Mouse (Mus musculus): Measurements from ENCODE around the gene Wdr83os. TPM values are rescaled to one million over a fixed set of nuclear protein-coding genes. Genes with fewer than 3 reads are reported as not detected.

Gene Wdr83os
- total and polyA plus RNA-seq, 3 experiments: 40.9 to 103 (median 43.5) TPM

GRCm38 (mm10) chr8:85083108-85083813, 2.7 kb downstream of the Wdr83os start, which contains the start of gene Man2b1:
Man2b1 (plus strand) TSS chr8:85083270.
- Histone ChIP-seq H3K4me2 (ENCODE audit: insufficient read depth, low read depth, poor library complexity, severe bottlenecking) (peak within 1 kb of the TSS; percentile 89), H3K9ac (ENCODE audit: insufficient read depth, low read depth) (peak within 1 kb of the TSS; percentile 79), H3K79me2 (replicated peaks; ENCODE audit: control insufficient read depth, extremely low read depth, insufficient read depth, poor library complexity, severe bottlenecking) (peaks cover 16% of the 10 kb centered on the region), H3K27ac (ENCODE audit: insufficient read depth, low read depth) (no peak within 1 kb of the TSS), H3K9me3 (replicated peaks; ENCODE audit: low read length) (no peaks in the 10 kb centered on the region), H3K36me3 (replicated peaks in 1 of 2; ENCODE audit: control insufficient read depth in 1 of 2, insufficient read depth in 1 of 2, low read length in 1 of 2) (peaks cover 35 to 48% of the 10 kb centered on the region in 2 experiments), H3K4me1 (ENCODE audit: control insufficient read depth in 1 of 2, insufficient read depth in 2 of 2) (peaks cover 7 to 39% of the 10 kb centered on the region in 2 experiments; a peak in 3 of 4 replicates), H3K27me3 (replicated peaks) (no peaks in the 10 kb centered on the region), H3K4me3 (replicated peaks in 1 of 3; ENCODE audit: low read depth in 2 of 3, low read length in 2 of 3, poor library complexity in 1 of 3) (peak within 1 kb of the TSS; percentile 78 to 86 (median 79))
- dilution Hi-C loops (cut with MboI; ENCODE audit: extremely low pct_ligation_motif_present, extremely low pct_unique_long_range_greater_than_20kb, low sequenced_read_pairs): no loop called here
- TF ChIP-seq ZKSCAN1 (IDR thresholded peaks at IDR 0.05; ENCODE audit: borderline replicate concordance, low read depth, low read length) (no peak), MAZ (IDR thresholded peaks at IDR 0.05; ENCODE audit: low read depth, low read length) (no peak), ZNF384 (IDR thresholded peaks at IDR 0.05; ENCODE audit: low read depth, low read length) (no peak), MEF2A (IDR thresholded peaks at IDR 0.05; ENCODE audit: borderline replicate concordance, low read depth, low read length) (peak; percentile 44; the same call in 1 of the 2 replicates), MYC (IDR thresholded peaks at IDR 0.05; ENCODE audit: low read depth, low read length) (peak; percentile 12; the same call in 1 of the 2 replicates), IRF4 (IDR thresholded peaks at IDR 0.05; ENCODE audit: low read depth, low read length) (0 out of 2 replicates have a peak, but pooled peaks have one; percentile 23), CTCF (conservative IDR thresholded peaks at IDR 0.05 in 1 of 2, IDR thresholded peaks at IDR 0.05 in 1 of 2; ENCODE audit: low read depth in 2 of 2, low read length in 2 of 2) (no peak), EP300 (IDR thresholded peaks at IDR 0.05; ENCODE audit: low read length) (no peak), USF1 (IDR thresholded peaks at IDR 0.05; ENCODE audit: low read depth, low read length) (peak; percentile 30; the same call in 1 of the 2 replicates), HCFC1 (IDR thresholded peaks at IDR 0.05; ENCODE audit: low read depth, low read length) (peak; percentile 71), UBTF (IDR thresholded peaks at IDR 0.05; ENCODE audit: low read depth, low read length) (no peak), JUND (conservative IDR thresholded peaks at IDR 0.05; ENCODE audit: low read depth, low read length) (no peak), CHD1 (IDR thresholded peaks at IDR 0.05; ENCODE audit: low read depth, low read length) (no peak), CHD2 (IDR thresholded peaks at IDR 0.05; ENCODE audit: low read length) (peak; percentile 49), MXI1 (IDR thresholded peaks at IDR 0.05; ENCODE audit: low read depth, low read length) (peak; percentile 79), ELF1 (IDR thresholded peaks at IDR 0.05; ENCODE audit: low read depth, low read length) (peak; percentile 76), KAT2A (IDR thresholded peaks at IDR 0.05; ENCODE audit: insufficient replicate concordance, low read length) (no peak), MAFK (IDR thresholded peaks at IDR 0.05; ENCODE audit: insufficient replicate concordance, low read length) (no peak), RAD21 (IDR thresholded peaks at IDR 0.05; ENCODE audit: low read depth, low read length) (no peak), BHLHE40 (IDR thresholded peaks at IDR 0.05; ENCODE audit: low read depth, low read length) (peak; percentile 90), GABPA (IDR thresholded peaks at IDR 0.05; ENCODE audit: insufficient replicate concordance, low read depth, low read length) (no peak), TCF12 (IDR thresholded peaks at IDR 0.05; ENCODE audit: low read depth, low read length) (peak; percentile 47; the same call in 1 of the 2 replicates), JUN (IDR thresholded peaks at IDR 0.05; ENCODE audit: insufficient read depth, low read depth, low read length) (no peak), TBP (conservative IDR thresholded peaks at IDR 0.05; ENCODE audit: low read depth, low read length) (0 out of 2 replicates have a peak, but pooled peaks have one; percentile 61), ETS1 (conservative IDR thresholded peaks at IDR 0.05; ENCODE audit: low read depth, low read length) (no peak), PAX5 (IDR thresholded peaks at IDR 0.05; ENCODE audit: low read length) (no peak), E2F4 (IDR thresholded peaks at IDR 0.05; ENCODE audit: insufficient replicate concordance, low read depth, low read length) (no peak), MAX (IDR thresholded peaks at IDR 0.05; ENCODE audit: low read length) (peak; percentile 74), NELFE (IDR thresholded peaks at IDR 0.05; ENCODE audit: low read depth, low read length) (peak; percentile 84), NRF1 (IDR thresholded peaks at IDR 0.05; ENCODE audit: low read depth, low read length) (0 out of 2 replicates have a peak, but pooled peaks have one; percentile 30), ZC3H11A (IDR thresholded peaks at IDR 0.05; ENCODE audit: low read depth, low read length) (no peak), POLR2A (IDR thresholded peaks at IDR 0.05; ENCODE audit: low read depth, low read length) (peak; percentile 94), ZMIZ1 (IDR thresholded peaks at IDR 0.05; ENCODE audit: low read depth, low read length) (peak; percentile 88), SIN3A (IDR thresholded peaks at IDR 0.05; ENCODE audit: low read length) (peak; percentile 72), RCOR1 (conservative IDR thresholded peaks at IDR 0.05; ENCODE audit: low read depth, low read length) (no peak), USF2 (conservative IDR thresholded peaks at IDR 0.05; ENCODE audit: low read depth, low read length) (no peak), SMC3 (IDR thresholded peaks at IDR 0.05; ENCODE audit: low read depth, low read length) (no peak), POLR2AphosphoS2 (IDR thresholded peaks at IDR 0.05; ENCODE audit: low read depth, low read length) (peak; percentile 90)
- in situ Hi-C loops (cut with MboI; ENCODE audit: low pct_ligation_motif_present, low pct_unique_long_range_greater_than_20kb, low sequenced_read_pairs): no loop called here
- DNase-seq (ENCODE audit: extremely low read depth): peak; percentile 96
